Mouse (Mus musculus) CH12.LX (cell line): ENCODE data around the gene Mecr. TPM values are rescaled to one million over a fixed set of nuclear protein-coding genes. Genes with fewer than 3 reads are reported as not detected.
A peak's percentile ranks its signal among the peaks of the same experiment; 100 is the strongest.

Source experiments
- DNase-seq: peaks from one replicate; pipeline ENCODE4 v3.0.0-alpha.2; 2013; ENCODE audit errors: extremely low read depth
- H3K27ac ChIP-seq: 2 replicates; pipeline ENCODE4 v1.5.1; 2012; ENCODE audit warnings: low read depth, mild to moderate bottlenecking, control low read depth, moderate library complexity; ENCODE audit not compliant: insufficient read depth
- H3K27me3 ChIP-seq: replicated peaks from 2 replicates; pipeline ENCODE3; 2012; ENCODE audit warnings: inconsistent platforms
- H3K36me3 ChIP-seq, 2 experiments: replicated peaks in 1 of 2; 2 replicates each; pipeline versions ENCODE3 to v1.6.1; 2012; ENCODE audit warnings: inconsistent platforms in 1 of 2, low read length in 1 of 2, mild to moderate bottlenecking in 1 of 2, mixed read lengths in 1 of 2, moderate library complexity in 1 of 2; ENCODE audit not compliant: control insufficient read depth in 1 of 2, insufficient read depth in 1 of 2
- H3K4me1 ChIP-seq, 2 experiments: 2 replicates each; pipeline ENCODE4 v1.6.1; 2012; ENCODE audit warnings: inconsistent platforms in 1 of 2, moderate library complexity in 1 of 2; ENCODE audit not compliant: insufficient read depth in 2 of 2, control insufficient read depth in 1 of 2
- H3K4me2 ChIP-seq: 2 replicates; pipeline ENCODE4 v1.6.1; 2012; ENCODE audit warnings: low read depth, mild to moderate bottlenecking, control low read depth; ENCODE audit not compliant: poor library complexity, insufficient read depth, severe bottlenecking
- H3K4me3 ChIP-seq, 3 experiments: fragments of 150-350 bp in 1 of 3; sonication (generic) in 1 of 3; replicated peaks in 1 of 3; 2 replicates each; pipeline versions ENCODE3 to v1.5.1; 2011 to 2012; ENCODE audit warnings: low read depth in 2 of 3, low read length in 2 of 3, mild to moderate bottlenecking in 2 of 3, moderate library complexity in 2 of 3, control low read depth in 1 of 3, improper control_type of control experiment in 1 of 3, inconsistent platforms in 1 of 3, mixed read lengths in 1 of 3; ENCODE audit not compliant: poor library complexity in 1 of 3
- H3K79me2 ChIP-seq: replicated peaks from 2 replicates; pipeline ENCODE4 v1.6.1; 2012; ENCODE audit warnings: mild to moderate bottlenecking, moderate library complexity; ENCODE audit not compliant: control insufficient read depth, poor library complexity, insufficient read depth, severe bottlenecking; ENCODE audit errors: extremely low read depth
- H3K9ac ChIP-seq: 2 replicates; pipeline ENCODE4 v1.6.1; 2012; ENCODE audit warnings: low read depth, mild to moderate bottlenecking, control low read depth, moderate library complexity; ENCODE audit not compliant: insufficient read depth
- H3K9me3 ChIP-seq: replicated peaks from 2 replicates; pipeline ENCODE3; 2012; ENCODE audit warnings: low read length, inconsistent platforms, mixed read lengths
- BHLHE40 ChIP-seq: IDR thresholded peaks from 2 replicates; pipeline ENCODE4 v1.6.1; 2011; ENCODE audit warnings: mild to moderate bottlenecking, low read depth, low read length, improper control_type of control experiment
- CHD1 ChIP-seq: IDR thresholded peaks from 2 replicates; pipeline ENCODE4 v1.6.1; 2012; ENCODE audit warnings: low read depth, low read length, improper control_type of control experiment, inconsistent platforms
- CHD2 ChIP-seq: IDR thresholded peaks from 2 replicates; pipeline ENCODE4 v1.6.1; 2011; ENCODE audit warnings: low read length, improper control_type of control experiment
- CTCF ChIP-seq, 2 experiments: IDR thresholded peaks in 1 of 2; conservative IDR thresholded peaks in 1 of 2; 2 replicates each; pipeline ENCODE4 v1.5.1; 2011 to 2012; ENCODE audit warnings: low read depth in 2 of 2, low read length in 2 of 2, improper control_type of control experiment in 1 of 2, inconsistent platforms in 1 of 2, mild to moderate bottlenecking in 1 of 2, moderate library complexity in 1 of 2
- ETS1 ChIP-seq: conservative IDR thresholded peaks from 2 replicates; pipeline ENCODE4 v1.6.1; 2012; ENCODE audit warnings: low read depth, mild to moderate bottlenecking, inconsistent platforms, low read length, improper control_type of control experiment, moderate library complexity
- IRF4 ChIP-seq: IDR thresholded peaks from 2 replicates; pipeline ENCODE4 v1.6.1; 2014; ENCODE audit warnings: low read depth, mild to moderate bottlenecking, inconsistent platforms, low read length, improper control_type of control experiment
- JUN ChIP-seq: IDR thresholded peaks from 2 replicates; pipeline ENCODE4 v1.6.1; 2011; ENCODE audit warnings: low read depth, mild to moderate bottlenecking, low read length, improper control_type of control experiment, moderate library complexity; ENCODE audit not compliant: insufficient read depth
- MAFK ChIP-seq: IDR thresholded peaks from 2 replicates; pipeline ENCODE4 v1.6.1; 2011; ENCODE audit warnings: low read length, improper control_type of control experiment; ENCODE audit not compliant: insufficient replicate concordance
- MAZ ChIP-seq: IDR thresholded peaks from 2 replicates; pipeline ENCODE4 v1.6.1; 2012; ENCODE audit warnings: low read depth, mild to moderate bottlenecking, inconsistent platforms, low read length, improper control_type of control experiment, moderate library complexity
- MEF2A ChIP-seq: IDR thresholded peaks from 2 replicates; pipeline ENCODE4 v1.6.1; 2014; ENCODE audit warnings: low read depth, mild to moderate bottlenecking, inconsistent platforms, low read length, improper control_type of control experiment, borderline replicate concordance
- MXI1 ChIP-seq: IDR thresholded peaks from 2 replicates; pipeline ENCODE4 v1.6.1; 2011; ENCODE audit warnings: mild to moderate bottlenecking, low read depth, low read length, improper control_type of control experiment
- POLR2A ChIP-seq: IDR thresholded peaks from 2 replicates; pipeline ENCODE4 v1.6.1; 2011; ENCODE audit warnings: low read depth, mild to moderate bottlenecking, improper control_type of control experiment, low read length
- RAD21 ChIP-seq: IDR thresholded peaks from 2 replicates; pipeline ENCODE4 v1.6.1; 2011; ENCODE audit warnings: low read depth, mild to moderate bottlenecking, low read length, improper control_type of control experiment, moderate library complexity
- USF2 ChIP-seq: conservative IDR thresholded peaks from 2 replicates; pipeline ENCODE4 v1.6.1; 2011; ENCODE audit warnings: low read depth, low read length, improper control_type of control experiment
- ZNF384 ChIP-seq: IDR thresholded peaks from 2 replicates; pipeline ENCODE4 v1.6.1; 2012; ENCODE audit warnings: low read depth, low read length, improper control_type of control experiment, inconsistent platforms
- dilution Hi-C: fragments of 300-500 bp; cut with MboI; formaldehyde crosslinking; loops from 2 replicates; pipeline ENCODE4 v1.14.3; 2020; ENCODE audit warnings: low sequenced_read_pairs; ENCODE audit not compliant: extremely low pct_unique_long_range_greater_than_20kb, extremely low pct_ligation_motif_present
- in situ Hi-C: fragments of 300-500 bp; cut with MboI; formaldehyde crosslinking; loops from 3 replicates; pipeline ENCODE4 v1.14.3; 2019; ENCODE audit warnings: low sequenced_read_pairs, low pct_ligation_motif_present, low pct_unique_long_range_greater_than_20kb, mixed read lengths
- polyA plus RNA-seq: library from polyadenylated mRNA; unstranded; fragments of >175 nt; gene quantifications from 2 replicates; pipeline ENCODE4 v1.2.1, GENCODE M21; 2012; ENCODE audit warnings: low read depth; ENCODE audit not compliant: insufficient read length
- total RNA-seq, 2 experiments: library from RNA; depleted of rRNA; stranded (reverse); fragments of 300-350 nt in 1 of 2; fragments of >200 nt in 1 of 2; gene quantifications; 2 replicates each; pipeline ENCODE4 v1.2.3; 2012 to 2014

Gene Mecr
- total and polyA plus RNA-seq, 3 experiments: 43.0 to 77.3 (median 54.6) TPM

- dilution Hi-C loops: no loop called here
- H3K4me2 ChIP-seq: no peak overlapping the region
Measured at GRCm38 (mm10) chr4:131832759-131833407, 10.4 kb upstream of the Mecr start.

GRCm38 (mm10) chr4:131833971-131834609, 9.2 kb upstream of the Mecr start:
- H3K27me3 ChIP-seq: peaks cover 99% of the 10 kb centered on the region
- H3K79me2 ChIP-seq: no peaks in the 10 kb centered on the region
- H3K9ac ChIP-seq: no peak overlapping the region
- H3K4me1 ChIP-seq: peaks cover 10 to 11% of the 10 kb centered on the region in 2 experiments
- H3K4me2 ChIP-seq: no peak overlapping the region
- TF ChIP-seq JUN: no peak
- peak in 1 of 2 experiments; percentile 30; a peak in 1 of 4 replicates for TF ChIP-seq CTCF (conservative IDR thresholded peaks at IDR 0.05 in 1 of 2, IDR thresholded peaks at IDR 0.05 in 1 of 2; ENCODE audit: low read depth in 2 of 2, low read length in 2 of 2)
- no peak for TF ChIP-seq ZNF384
- peak; percentile 10 for TF ChIP-seq RAD21
- TF ChIP-seq BHLHE40: no peak
- no peak for TF ChIP-seq ETS1
- no peak overlapping the region for H3K27ac ChIP-seq
- H3K9me3 ChIP-seq: peaks cover 3% of the 10 kb centered on the region
- no peak overlapping the region for H3K4me3 ChIP-seq
- in situ Hi-C loops: loop anchor here (5.0 to 10.0 kb wide), 2 partner anchors 57 to 579 kb away; no protein-coding TSS in a partner anchor
- no peak for DNase-seq
- dilution Hi-C loops: no loop called here
- no peaks in the 10 kb centered on the region for H3K36me3 ChIP-seq

More at GRCm38 (mm10) chr4:131832759-131833407, 10.4 kb upstream of the Mecr start:
- no peaks in the 10 kb centered on the region for H3K79me2 ChIP-seq
- peaks cover 3 to 11% of the 10 kb centered on the region in 2 experiments; a peak in 3 of 4 replicates for H3K4me1 ChIP-seq
- H3K27me3 ChIP-seq: peaks cover 96% of the 10 kb centered on the region
- no peak overlapping the region for H3K4me3 ChIP-seq
- no peak overlapping the region for H3K9ac ChIP-seq
- no peak for DNase-seq
- no peak for TF ChIP-seq MAZ
- no peak for TF ChIP-seq CHD1
- no peak for TF ChIP-seq POLR2A
- no peak for TF ChIP-seq MAFK
- no peak for TF ChIP-seq MEF2A
- no peak for TF ChIP-seq CHD2
- TF ChIP-seq IRF4: no peak
- no peak for TF ChIP-seq ETS1
- TF ChIP-seq USF2: no peak
- TF ChIP-seq MXI1: no peak
- H3K9me3 ChIP-seq: peaks cover 3% of the 10 kb centered on the region
- no peaks in the 10 kb centered on the region for H3K36me3 ChIP-seq
- no peak overlapping the region for H3K27ac ChIP-seq
- in situ Hi-C loops: loop anchor here (5.0 to 10.0 kb wide), 2 partner anchors 56 to 578 kb away; no protein-coding TSS in a partner anchor
